Mouse (Mus musculus) olfactory bulb, adult 2 months (tissue): ENCODE data around the gene Zcchc24.

ENCODE experiments used
- CTCF ChIP-seq: fragments of 200-500 bp; IDR thresholded peaks from 2 replicates; pipeline ENCODE4 v1.5.1; 2012; ENCODE audit warnings: low read depth, mild to moderate bottlenecking, low read length, moderate library complexity; ENCODE audit not compliant: insufficient read depth
- POLR2A ChIP-seq: fragments of 200-500 bp; IDR thresholded peaks from 2 replicates; pipeline ENCODE4 v1.6.1; 2012; ENCODE audit warnings: mild to moderate bottlenecking, low read depth, low read length, moderate library complexity; ENCODE audit not compliant: insufficient read depth

DNA sequence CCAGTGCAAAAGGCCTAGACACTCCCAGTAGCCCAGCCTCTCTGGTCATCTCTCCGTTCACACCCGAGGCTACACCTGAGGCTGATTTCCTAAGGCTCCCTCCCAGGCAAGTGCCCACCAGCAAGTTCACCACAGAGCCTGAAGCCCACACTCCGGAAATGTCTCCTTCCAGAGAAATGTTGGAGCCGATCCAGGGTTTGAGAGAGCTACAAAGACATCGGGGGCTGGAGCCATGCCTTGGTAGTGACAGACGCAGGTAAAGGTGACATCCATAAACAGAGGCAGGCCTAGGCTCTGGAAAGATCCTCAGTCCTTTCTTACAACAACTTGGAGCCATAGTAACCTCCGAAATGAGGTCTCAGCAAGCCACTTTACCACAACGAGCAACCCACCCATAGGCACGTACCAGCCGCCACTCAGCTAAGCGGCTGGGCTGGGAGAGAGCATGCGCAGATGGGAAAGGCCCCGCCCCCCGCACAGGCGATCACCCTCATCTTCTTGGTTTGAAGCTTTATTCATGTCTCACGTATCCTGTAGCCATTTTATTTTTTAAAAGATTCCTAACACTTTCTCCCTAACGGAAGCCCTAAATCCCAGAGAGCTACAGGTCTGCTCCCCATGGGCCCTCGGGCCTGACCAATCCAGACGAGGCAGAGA, 103.4 kb downstream of the Zcchc24 start:
- TF ChIP-seq CTCF (no peak), POLR2A (no peak)
